Mouse (Mus musculus): ENCODE measurements around the gene Dlgap3. TPM values are rescaled to one million over a fixed set of nuclear protein-coding genes. Genes with fewer than 3 reads are reported as not detected.

Dlgap3 gene
- polyA plus RNA-seq, 1 experiment from 2014 or later = 0.40 TPM

- H3K4me1 ChIP-seq (replicated peaks) = no peaks in the 10 kb centered on the region; the same call in 1 of the 2 replicates
- no peak overlapping the region for H3K4me3 ChIP-seq
- H3K27ac ChIP-seq = 0 out of 2 replicates have a peak overlapping the region, but pooled peaks have one; percentile 20
- 69% methylated on average over 9 of the region's 9 CpGs for WGBS
- ATAC-seq (replicated peaks; ENCODE audit: insufficient number of reproducible peaks, insufficient read depth, low FRiP score, low read depth) = no peak
- no peaks in the 10 kb centered on the region for H3K36me3 ChIP-seq
- H3K9me3 ChIP-seq (replicated peaks) = no peaks in the 10 kb centered on the region
- H3K27me3 ChIP-seq = no peaks in the 10 kb centered on the region
- no peak overlapping the region for H3K4me2 ChIP-seq
- no peak overlapping the region for H3K9ac ChIP-seq
Observed at GRCm38 (mm10) chr4:127279241-127279640, 110.2 kb downstream of the Dlgap3 start.

Other genes starting within 250 kb of the Dlgap3 start
- gene Zmym4, start 201.1 kb upstream of the Dlgap3 start, polyA plus RNA-seq (2015; fragmentation: Nextera tagmentation; extraction: Ambion mirVana) = 12.0 and 12.4 TPM in 2 replicates
- gene Sfpq, start 147.9 kb upstream of the Dlgap3 start, polyA plus RNA-seq (2015; fragmentation: Nextera tagmentation; extraction: Ambion mirVana) = 42.1 and 43.2 TPM in 2 replicates
- 9.1 and 13.0 TPM in 2 replicates for gene Zmym1, start 108.1 kb upstream of the Dlgap3 start, polyA plus RNA-seq (2015; fragmentation: Nextera tagmentation; extraction: Ambion mirVana)
- gene Zmym6, start 91.8 kb upstream of the Dlgap3 start, polyA plus RNA-seq (2015; fragmentation: Nextera tagmentation; extraction: Ambion mirVana) = 11.2 and 12.9 TPM in 2 replicates
- gene Tmem35b, start 45.5 kb upstream of the Dlgap3 start, polyA plus RNA-seq (2015; fragmentation: Nextera tagmentation; extraction: Ambion mirVana) = 11.8 and 15.7 TPM in 2 replicates
- gene Smim12, start 74.6 kb downstream of the Dlgap3 start, polyA plus RNA-seq (2015; fragmentation: Nextera tagmentation; extraction: Ambion mirVana) = 52.0 and 60.7 TPM in 2 replicates
- 30.8 and 38.1 TPM in 2 replicates for gene Gja4, start 144.8 kb downstream of the Dlgap3 start, polyA plus RNA-seq (2015; fragmentation: Nextera tagmentation; extraction: Ambion mirVana)
- 0.08 and 0.42 TPM in 2 replicates for gene Gjb3, start 161.6 kb downstream of the Dlgap3 start, polyA plus RNA-seq (2015; fragmentation: Nextera tagmentation; extraction: Ambion mirVana)
- gene Gjb4, start 184.9 kb downstream of the Dlgap3 start, polyA plus RNA-seq (2015; fragmentation: Nextera tagmentation; extraction: Ambion mirVana) = 0.09 TPM in 1 of 2 replicates, not detected in the other
- gene Gjb5, start 189.0 kb downstream of the Dlgap3 start, polyA plus RNA-seq (2015; fragmentation: Nextera tagmentation; extraction: Ambion mirVana) = 0.34 and 0.39 TPM in 2 replicates

Measured in heart, embryonic 15.5 days (tissue).